Mouse (Mus musculus) midbrain, postnatal 0 days (tissue): Measurements from ENCODE around the gene Myo1b. TPM values are rescaled to one million over a fixed set of nuclear protein-coding genes. Genes with fewer than 3 reads are reported as not detected.
A peak's percentile ranks its signal among the peaks of the same experiment; 100 is the strongest.

Experiments used
- ATAC-seq: fragments of 200-750 bp; cut with Nextera tagmentation; 2 replicates; pipeline ENCODE4 v1.8.0; 2017; ENCODE audit warnings: moderate number of reproducible peaks, mild to moderate bottlenecking, moderate TSS enrichment, moderate library complexity; ENCODE audit not compliant: low FRiP score
- DNase-seq: peaks from one replicate; pipeline ENCODE4 v3.0.0-alpha.2; 2015; ENCODE audit warnings: low spot score
- H3K27ac ChIP-seq: fragments of 300-500 bp; sonication (generic); 2 replicates; pipeline ENCODE4 v1.5.1; 2014; ENCODE audit warnings: low read depth, mild to moderate bottlenecking, low read length, mixed read lengths
- H3K27me3 ChIP-seq: fragments of 300-500 bp; sonication (generic); 2 replicates; pipeline ENCODE4 v1.6.1; 2014; ENCODE audit warnings: low read length, control low read depth, mixed read lengths; ENCODE audit not compliant: insufficient read depth
- H3K36me3 ChIP-seq: fragments of 300-500 bp; sonication (generic); 2 replicates; pipeline ENCODE4 v1.6.1; 2014; ENCODE audit warnings: low read length, control low read depth, mixed read lengths; ENCODE audit not compliant: insufficient read depth
- H3K4me1 ChIP-seq: fragments of 300-500 bp; sonication (generic); 2 replicates; pipeline ENCODE4 v1.6.1; 2014; ENCODE audit warnings: mild to moderate bottlenecking, control low read depth, antibody characterized with exemption, low read length, mixed read lengths; ENCODE audit not compliant: insufficient read depth
- H3K4me2 ChIP-seq: fragments of 300-500 bp; sonication (generic); 2 replicates; pipeline ENCODE4 v1.6.1; 2014; ENCODE audit warnings: low read depth, mild to moderate bottlenecking, low read length, mixed read lengths; ENCODE audit not compliant: poor library complexity, severe bottlenecking
- H3K4me3 ChIP-seq: fragments of 300-500 bp; sonication (generic); 2 replicates; pipeline ENCODE4 v1.5.1; 2014; ENCODE audit warnings: low read depth, mild to moderate bottlenecking, low read length, moderate library complexity
- H3K9ac ChIP-seq: fragments of 300-500 bp; sonication (generic); replicated peaks from 2 replicates; pipeline ENCODE4 v1.6.1; 2014; ENCODE audit warnings: mild to moderate bottlenecking, low read length, moderate library complexity, mixed read lengths; ENCODE audit not compliant: poor library complexity, severe bottlenecking
- H3K9me3 ChIP-seq: fragments of 300-500 bp; sonication (generic); 2 replicates; pipeline ENCODE4 v1.6.1; 2016; ENCODE audit warnings: low read length, control low read depth
- CTCF ChIP-seq: IDR thresholded peaks from 2 replicates; pipeline ENCODE4 v1.5.1; 2016; ENCODE audit warnings: antibody characterized with exemption, mild to moderate bottlenecking
- WGBS: fragments of 180-500 bp; shearing (Covaris S2); extraction: QIAGEN DNeasy Blood & Tissue Kit; methylation state at CpG from one replicate; pipeline ENCODE4 v1.1.7; 2014; 5-methylcytosine and 5-hydroxymethylcytosine counted together
- polyA plus RNA-seq: library from polyadenylated mRNA; unstranded; fragments of >200 nt; fragmentation: Nextera tagmentation; extraction: Ambion mirVana; gene quantifications from 2 replicates; pipeline ENCODE4 v1.2.1, GENCODE M21; 2015
- total RNA-seq: library from RNA; depleted of rRNA; stranded (reverse); fragments of >200 nt; gene quantifications from 2 replicates; pipeline ENCODE4 v1.2.3, GENCODE M21; 2014

Myo1b gene
- total and polyA plus RNA-seq, 2 experiments from 2014 or later, result 33.5 to 41.0 TPM

- no peak for TF ChIP-seq CTCF
- H3K36me3 ChIP-seq, result peaks cover 22% of the 10 kb centered on the region; the same call in 1 of the 2 replicates
Observed at GRCm38 (mm10) chr1:51753621-51754020, 162.2 kb downstream of the Myo1b start.

GRCm38 (mm10) chr1:51751006-51751405, 164.9 kb downstream of the Myo1b start:
- H3K9ac ChIP-seq, result no peak overlapping the region
- H3K27ac ChIP-seq, result no peak overlapping the region
- DNase-seq (no peak), ATAC-seq (no peak)
- 77% methylated on average over 10 of the region's 10 CpGs for WGBS
- no peak for TF ChIP-seq CTCF
- H3K27me3 ChIP-seq, result no peaks in the 10 kb centered on the region
- H3K36me3 ChIP-seq, result peaks cover 21% of the 10 kb centered on the region; the same call in 1 of the 2 replicates
- H3K4me2 ChIP-seq, result no peak overlapping the region
- no peaks in the 10 kb centered on the region for H3K9me3 ChIP-seq
- no peak overlapping the region for H3K4me3 ChIP-seq
- H3K4me1 ChIP-seq, result no peaks in the 10 kb centered on the region

More at GRCm38 (mm10) chr1:51753621-51754020, 162.2 kb downstream of the Myo1b start:
- H3K4me2 ChIP-seq, result no peak overlapping the region
- DNase-seq (no peak), ATAC-seq (no peak)
- no peaks in the 10 kb centered on the region for H3K4me1 ChIP-seq
- H3K9ac ChIP-seq, result no peak overlapping the region
- H3K4me3 ChIP-seq, result no peak overlapping the region
- H3K9me3 ChIP-seq, result no peaks in the 10 kb centered on the region
- 89% methylated on average over 6 of the region's 6 CpGs for WGBS
- no peak overlapping the region for H3K27ac ChIP-seq
- H3K27me3 ChIP-seq, result no peaks in the 10 kb centered on the region

- Histone ChIP-seq H3K36me3 (0 out of 2 replicates have a peak, but pooled peaks cover 6% of the 10 kb centered on the region), H3K4me3 (no peak overlapping the region), H3K27me3 (no peaks in the 10 kb centered on the region), H3K27ac (no peak overlapping the region), H3K9me3 (no peaks in the 10 kb centered on the region), H3K9ac (no peak overlapping the region), H3K4me2 (no peak overlapping the region), H3K4me1 (no peaks in the 10 kb centered on the region)
- ATAC-seq (no peak), DNase-seq (no peak)
- no peak for TF ChIP-seq CTCF
- 87% methylated on average over 2 of the region's 2 CpGs for WGBS
Observed at GRCm38 (mm10) chr1:51748306-51748705, 167.6 kb downstream of the Myo1b start.

- 30% methylated on average over 12 of the region's 12 CpGs for WGBS
- H3K9me3 ChIP-seq, result no peaks in the 10 kb centered on the region
- 0 out of 2 replicates have a peak, but pooled peaks cover 6% of the 10 kb centered on the region for H3K36me3 ChIP-seq
- ATAC-seq, result no peak
- H3K27ac ChIP-seq, result no peak overlapping the region
- TF ChIP-seq CTCF, result no peak
- H3K9ac ChIP-seq, result no peak overlapping the region
- no peak overlapping the region for H3K4me3 ChIP-seq
- DNase-seq, result peak; percentile 32
- H3K4me2 ChIP-seq, result no peak overlapping the region
- H3K4me1 ChIP-seq, result no peaks in the 10 kb centered on the region
- H3K27me3 ChIP-seq, result no peaks in the 10 kb centered on the region
Observed at GRCm38 (mm10) chr1:51747494-51747893, 168.4 kb downstream of the Myo1b start.

GRCm38 (mm10) chr1:51746711-51747240, 169.1 kb downstream of the Myo1b start:
- Histone ChIP-seq H3K4me1 (no peaks in the 10 kb centered on the region), H3K9me3 (no peaks in the 10 kb centered on the region), H3K27ac (no peak overlapping the region), H3K27me3 (no peaks in the 10 kb centered on the region), H3K36me3 (0 out of 2 replicates have a peak, but pooled peaks cover 2% of the 10 kb centered on the region), H3K4me3 (no peak overlapping the region), H3K9ac (no peak overlapping the region), H3K4me2 (no peak overlapping the region)
- DNase-seq (no peak), ATAC-seq (no peak)
- 74% methylated on average over 15 of the region's 15 CpGs for WGBS
- TF ChIP-seq CTCF, result no peak

- DNase-seq, result no peak
- Histone ChIP-seq H3K36me3 (0 out of 2 replicates have a peak, but pooled peaks cover 2% of the 10 kb centered on the region), H3K27ac (no peak overlapping the region), H3K4me2 (no peak overlapping the region), H3K9ac (no peak overlapping the region), H3K27me3 (no peaks in the 10 kb centered on the region), H3K4me1 (no peaks in the 10 kb centered on the region), H3K9me3 (no peaks in the 10 kb centered on the region), H3K4me3 (no peak overlapping the region)
- peak; percentile 13; the same call in 1 of the 2 replicates for TF ChIP-seq CTCF
- ATAC-seq, result no peak
- 98% methylated on average over 3 of the region's 3 CpGs for WGBS
Observed at GRCm38 (mm10) chr1:51743756-51744425, 172.0 kb downstream of the Myo1b start.
